Mouse (Mus musculus): ENCODE results near the gene Gm45233.

- TF ChIP-seq POLR2A (IDR thresholded peaks at IDR 0.05; ENCODE audit: borderline replicate concordance, extremely low read depth, low read depth, low read length) (no peak), CTCF (IDR thresholded peaks at IDR 0.05; ENCODE audit: insufficient read depth, low read length) (peak; percentile 57)
These were observed 51.6 kb downstream of the Gm45233 start for GRCm38 (mm10) chr7:43495343-43496021.

All from lung, adult 2 months (tissue).